25 mouse cellular contexts compared by ENCODE assay signal in genomic region chr11:72733736-72734135, GRCm38 (mm10). TPM values are rescaled to one million over a fixed set of nuclear protein-coding genes. Genes with fewer than 3 reads are reported as not detected.
DNase-seq lines count a peak whose midpoint lies in the region; ATAC-seq and TF ChIP-seq lines count a peak whose summit lies in the region.
"Had no signal": no experiment of that assay in that cellular context is flagged by ENCODE, and none has a peak within 500 bp of the region (broad histone marks: within the 10 kb centered on the region; RNA-seq: fewer than 3 reads in every experiment).

No protein-coding gene starts in this region.

- no peak for TF ChIP-seq POLR2A in heart, adult 2 months (IDR thresholded peaks at IDR 0.05; ENCODE audit: insufficient read depth, low read depth, low read length)

- no peak overlapping the region for H3K9ac ChIP-seq in heart, adult 2 months (ENCODE audit: low read depth, low read length)
- no peak overlapping the region for H3K9ac ChIP-seq in heart, embryonic 11.5 days (ENCODE audit: low read depth, low read length)
- no peak overlapping the region for H3K9ac ChIP-seq in heart, embryonic 15.5 days
- H3K9ac ChIP-seq in midbrain, embryonic 11.5 days (ENCODE audit: low read length): no peak overlapping the region
- H3K9ac ChIP-seq in midbrain, embryonic 15.5 days: no peak overlapping the region
- H3K9ac ChIP-seq: embryonic facial prominence, embryonic 12.5 days; forebrain, embryonic 13.5 days had no signal

- no peak for DNase-seq in gastrocnemius, adult 2 months
- DNase-seq in gastrocnemius, postnatal 14 days: no peak
- DNase-seq in heart, adult 2 months: no peak
- no peak for DNase-seq in heart, embryonic 10.5 days (ENCODE audit: low spot score)
- peak; percentile 59 for DNase-seq in midbrain, embryonic 11.5 days (ENCODE audit: low spot score, missing footprints)
- DNase-seq: adrenal gland, adult 8-10 months; adrenal gland, postnatal 14 days; adrenal gland, postnatal 36 days; B cell, adult 2 months; cerebellum, adult 11-12 months; cerebellum, adult 2 months; cerebellum, adult 9-10 months; cerebellum, postnatal 10 days; cerebellum, postnatal 25 days had no signal

- H3K36me3 ChIP-seq in heart, adult 2 months (ENCODE audit: control insufficient read depth, insufficient read depth, low read length): peaks cover 30% of the 10 kb centered on the region
- peaks cover 32% of the 10 kb centered on the region for H3K36me3 ChIP-seq in heart, embryonic 11.5 days (ENCODE audit: control insufficient read depth, insufficient read depth, low read length)
- H3K36me3 ChIP-seq in heart, embryonic 15.5 days: peaks cover 43% of the 10 kb centered on the region
- H3K36me3 ChIP-seq in heart, embryonic 10.5 days: peaks cover 64% of the 10 kb centered on the region
- H3K36me3 ChIP-seq in midbrain, embryonic 11.5 days (ENCODE audit: control insufficient read depth, insufficient read depth, low read length): peaks cover 10% of the 10 kb centered on the region; the same call in 1 of the 2 replicates
- peaks cover 48% of the 10 kb centered on the region for H3K36me3 ChIP-seq in midbrain, embryonic 15.5 days (replicated peaks)

- no peaks in the 10 kb centered on the region; the same call in 1 of the 2 replicates for H3K79me2 ChIP-seq in heart, adult 2 months (replicated peaks; ENCODE audit: control insufficient read depth, insufficient read depth, low read length)

- H3K27ac ChIP-seq in gastrocnemius, adult 2 months: peak overlapping the region; percentile 71
- H3K27ac ChIP-seq in heart, adult 2 months: peak overlapping the region; percentile 27; the same call in 1 of the 2 replicates
- H3K27ac ChIP-seq in heart, embryonic 11.5 days (ENCODE audit: low read depth, low read length): no peak overlapping the region; the same call in 1 of the 2 replicates
- peak overlapping the region; percentile 66; the same call in 1 of the 2 replicates for H3K27ac ChIP-seq in heart, embryonic 15.5 days
- no peak overlapping the region for H3K27ac ChIP-seq in heart, embryonic 10.5 days
- H3K27ac ChIP-seq in midbrain, embryonic 11.5 days (ENCODE audit: low read depth, low read length): no peak overlapping the region
- no peak overlapping the region for H3K27ac ChIP-seq in midbrain, embryonic 15.5 days
- H3K27ac ChIP-seq: embryonic facial prominence, embryonic 10.5 days; embryonic facial prominence, embryonic 12.5 days; forebrain, embryonic 13.5 days had no signal

- WGBS in heart, adult 2 months: 72% methylated on average over 3 of the region's 3 CpGs
- WGBS in heart, embryonic 11.5 days (ENCODE audit: insufficient replicate concordance): 77% methylated on average over 3 of the region's 3 CpGs
- 82% methylated on average over 3 of the region's 3 CpGs for WGBS in heart, embryonic 15.5 days
- 80% methylated on average over 3 of the region's 3 CpGs for WGBS in heart, embryonic 10.5 days
- WGBS in midbrain, embryonic 11.5 days: 89% methylated on average over 3 of the region's 3 CpGs
- 95% methylated on average over 3 of the region's 3 CpGs for WGBS in midbrain, embryonic 15.5 days

- H3K4me3 ChIP-seq in gastrocnemius, adult 2 months: no peak overlapping the region
- no peak overlapping the region for H3K4me3 ChIP-seq in heart, adult 2 months
- no peak overlapping the region for H3K4me3 ChIP-seq in heart, embryonic 11.5 days (ENCODE audit: low read depth, low read length)
- no peak overlapping the region for H3K4me3 ChIP-seq in heart, embryonic 15.5 days
- H3K4me3 ChIP-seq in heart, embryonic 10.5 days: no peak overlapping the region
- H3K4me3 ChIP-seq in midbrain, embryonic 11.5 days (ENCODE audit: low read depth, low read length): no peak overlapping the region
- H3K4me3 ChIP-seq in midbrain, embryonic 15.5 days: no peak overlapping the region
- H3K4me3 ChIP-seq: embryonic facial prominence, embryonic 10.5 days; embryonic facial prominence, embryonic 12.5 days; forebrain, embryonic 13.5 days had no signal

- ATAC-seq in heart, embryonic 11.5 days (replicated peaks; ENCODE audit: insufficient number of reproducible peaks, low FRiP score, low TSS enrichment): no peak
- no peak for ATAC-seq in heart, embryonic 15.5 days (replicated peaks; ENCODE audit: insufficient number of reproducible peaks, insufficient read depth, low FRiP score, low read depth)
- ATAC-seq in midbrain, embryonic 11.5 days (ENCODE audit: low FRiP score): no peak
- no peak for ATAC-seq in midbrain, embryonic 15.5 days (replicated peaks)
- ATAC-seq: activated CD4-positive, CD25-positive, alpha-beta regulatory T cell, adult 4 months; CD4-positive, CD25-positive, alpha-beta regulatory T cell, adult 4 months; forebrain, embryonic 13.5 days; Patski had no signal

- TF ChIP-seq CTCF in gastrocnemius, adult 2 months (IDR thresholded peaks at IDR 0.05): no peak
- TF ChIP-seq CTCF in heart, adult 2 months (IDR thresholded peaks at IDR 0.05): no peak

- H3K4me2 ChIP-seq in heart, embryonic 11.5 days: no peak overlapping the region
- H3K4me2 ChIP-seq in heart, embryonic 15.5 days: no peak overlapping the region
- H3K4me2 ChIP-seq in midbrain, embryonic 11.5 days: no peak overlapping the region
- H3K4me2 ChIP-seq in midbrain, embryonic 15.5 days: no peak overlapping the region
- H3K4me2 ChIP-seq: embryonic facial prominence, embryonic 12.5 days; forebrain, embryonic 13.5 days had no signal

- intact Hi-C loops in gastrocnemius, adult 2 months (cut with DNase I): no loop called here
- intact Hi-C loops in gastrocnemius, postnatal 14 days (cut with DNase I; ENCODE audit: low total_unique reads): no loop called here
- intact Hi-C loops in heart, adult 2 months (cut with DNase I): no loop called here

- peaks cover 4% of the 10 kb centered on the region for H3K4me1 ChIP-seq in heart, adult 2 months (ENCODE audit: control insufficient read depth, insufficient read depth, low read length)
- peaks cover 8% of the 10 kb centered on the region for H3K4me1 ChIP-seq in heart, embryonic 11.5 days (ENCODE audit: control insufficient read depth, insufficient read depth, low read length)
- peaks cover 6% of the 10 kb centered on the region for H3K4me1 ChIP-seq in heart, embryonic 15.5 days (replicated peaks)
- peaks cover 18% of the 10 kb centered on the region; the same call in 1 of the 2 replicates for H3K4me1 ChIP-seq in heart, embryonic 10.5 days
- H3K4me1 ChIP-seq in midbrain, embryonic 11.5 days (ENCODE audit: control insufficient read depth, insufficient read depth, low read length): no peaks in the 10 kb centered on the region
- no peaks in the 10 kb centered on the region for H3K4me1 ChIP-seq in midbrain, embryonic 15.5 days
- H3K4me1 ChIP-seq: embryonic facial prominence, embryonic 10.5 days; embryonic facial prominence, embryonic 12.5 days; forebrain, embryonic 13.5 days had no signal

- H3K9me3 ChIP-seq in heart, embryonic 11.5 days (replicated peaks; ENCODE audit: control insufficient read depth, low read length): no peaks in the 10 kb centered on the region
- H3K9me3 ChIP-seq in heart, embryonic 15.5 days (replicated peaks): no peaks in the 10 kb centered on the region
- no peaks in the 10 kb centered on the region for H3K9me3 ChIP-seq in heart, embryonic 10.5 days
- no peaks in the 10 kb centered on the region for H3K9me3 ChIP-seq in midbrain, embryonic 11.5 days (ENCODE audit: control insufficient read depth, low read length)
- H3K9me3 ChIP-seq in midbrain, embryonic 15.5 days: no peaks in the 10 kb centered on the region
- H3K9me3 ChIP-seq: embryonic facial prominence, embryonic 10.5 days; embryonic facial prominence, embryonic 12.5 days; forebrain, embryonic 13.5 days; G1E had no signal

- TF ChIP-seq EP300 in heart, adult 2 months (IDR thresholded peaks at IDR 0.05; ENCODE audit: insufficient read depth, low read depth, low read length): no peak

- no peaks in the 10 kb centered on the region for H3K27me3 ChIP-seq in heart, adult 2 months (ENCODE audit: control insufficient read depth, insufficient read depth, low read length)
- H3K27me3 ChIP-seq in heart, embryonic 11.5 days (ENCODE audit: control insufficient read depth, insufficient read depth, low read length): no peaks in the 10 kb centered on the region
- no peaks in the 10 kb centered on the region for H3K27me3 ChIP-seq in heart, embryonic 15.5 days
- H3K27me3 ChIP-seq in heart, embryonic 10.5 days (ENCODE audit: insufficient read depth, poor library complexity, severe bottlenecking): no peaks in the 10 kb centered on the region
- no peaks in the 10 kb centered on the region for H3K27me3 ChIP-seq in midbrain, embryonic 11.5 days (ENCODE audit: control insufficient read depth, insufficient read depth, low read length)
- H3K27me3 ChIP-seq in midbrain, embryonic 15.5 days (replicated peaks): no peaks in the 10 kb centered on the region
- H3K27me3 ChIP-seq: CH12.LX; embryonic facial prominence, embryonic 12.5 days; forebrain, embryonic 13.5 days; Patski had no signal

RNA-seq across cellular contexts. Expression of gene Ankfy1, which starts 43.9 kb away (rescaled TPM):
- 10 to 100 TPM in 1 of 2 experiments, 1 to 10 TPM in 1; 8.5 to 10.4 TPM for total RNA-seq in gastrocnemius, adult 2 months (2021)
- 10 to 100 TPM; 10.6 to 13.1 TPM for total RNA-seq in gastrocnemius, postnatal 14 days (2021)
- total RNA-seq in heart, adult 2 months (2021): 10 to 100 TPM; 15.7 to 15.8 TPM
- 12.1 and 21.7 TPM in 2 replicates for polyA plus RNA-seq in heart, adult 2 months (2012; rRNA removed)
- polyA plus RNA-seq in heart, embryonic 11.5 days (2014; fragmentation: Nextera tagmentation; extraction: Ambion mirVana): 24.4 and 25.1 TPM in 2 replicates
- 13.9 and 17.4 TPM in 2 replicates for polyA plus RNA-seq in heart, embryonic 15.5 days (2015; fragmentation: Nextera tagmentation; extraction: Ambion mirVana)
- 21.9 and 28.2 TPM in 2 replicates for polyA plus RNA-seq in heart, embryonic 10.5 days (2016; fragmentation: Nextera tagmentation; extraction: Ambion mirVana)
- polyA plus RNA-seq in midbrain, embryonic 11.5 days (2014; fragmentation: Nextera tagmentation; extraction: Ambion mirVana): 28.7 and 33.0 TPM in 2 replicates
- polyA plus RNA-seq in midbrain, embryonic 15.5 days (2015; fragmentation: Nextera tagmentation; extraction: Ambion mirVana): 28.2 and 31.8 TPM in 2 replicates

Comparison
In these comparisons a context has a peak if more than half of its experiments do, and no peak if none do; other contexts are left out.
1. H3K27ac ChIP-seq: peak in gastrocnemius, adult 2 months (single experiment), heart, adult 2 months (single experiment) and heart, embryonic 15.5 days (single experiment); none in heart, embryonic 11.5 days (single experiment), heart, embryonic 10.5 days (single experiment), midbrain, embryonic 11.5 days (single experiment) and midbrain, embryonic 15.5 days (single experiment).